Mouse (Mus musculus): ENCODE measurements around the gene Cdkn2d. TPM values are rescaled to one million over a fixed set of nuclear protein-coding genes. Genes with fewer than 3 reads are reported as not detected.

Cdkn2d gene
- 134 and 138 TPM in 2 replicates for total RNA-seq (2023)

GRCm38 (mm10) chr9:21291022-21291787 is at the start of gene Cdkn2d:
TSS of gene Cdkn2d (minus strand) at chr9:21291407.

GRCm38 (mm10) chr9:21320619-21321512 is 29.7 kb upstream of the Cdkn2d start, which contains the start of gene Slc44a2:
TSS of gene Slc44a2 (plus strand) at chr9:21320698.

GRCm38 (mm10) chr9:21312134-21312533 is 20.9 kb upstream of the Cdkn2d start, which contains the start of gene Ap1m2:
TSS of gene Ap1m2 (minus strand) at chr9:21312337.

GRCm38 (mm10) chr9:21287571-21288402 is 3.4 kb downstream of the Cdkn2d start, which contains the start of gene Kri1:
TSS of gene Kri1 (minus strand) at chr9:21287969.

GRCm38 (mm10) chr9:21265000-21265561 is 26.1 kb downstream of the Cdkn2d start, which contains the start of gene Atg4d:
TSS of gene Atg4d (plus strand) at chr9:21265293.

GRCm38 (mm10) chr9:21248326-21248725 is 42.9 kb downstream of the Cdkn2d start, which contains the start of gene S1pr5:
TSS of gene S1pr5 (minus strand) at chr9:21248443.

GRCm38 (mm10) chr9:21238733-21239464 is 52.3 kb downstream of the Cdkn2d start, which contains the start of gene Keap1:
TSS of gene Keap1 (minus strand) at chr9:21239361.

Other genes starting within 250 kb of the Cdkn2d start
- 1.2 TPM in 1 of 2 replicates, not detected in the other for gene Zglp1, start 224.3 kb downstream of the Cdkn2d start, total RNA-seq (2023)
- 0.51 and 0.82 TPM in 2 replicates for gene Gm49373, start 218.3 kb downstream of the Cdkn2d start, total RNA-seq (2023)
- gene Fdx1l, start 217.8 kb downstream of the Cdkn2d start, total RNA-seq (2023): 5.1 and 13.1 TPM in 2 replicates
- 2.6 and 6.7 TPM in 2 replicates for gene Gm38431, start 199.4 kb downstream of the Cdkn2d start, total RNA-seq (2023)
- gene Raver1, start 199.4 kb downstream of the Cdkn2d start, total RNA-seq (2023): 46.4 and 48.2 TPM in 2 replicates
- 36.5 and 51.5 TPM in 2 replicates for gene Tyk2, start 160.2 kb downstream of the Cdkn2d start, total RNA-seq (2023)
- gene Cdc37, start 141.4 kb downstream of the Cdkn2d start, total RNA-seq (2023): 67.0 and 69.7 TPM in 2 replicates
- 4.1 and 5.6 TPM in 2 replicates for gene Pde4a, start 125.7 kb downstream of the Cdkn2d start, total RNA-seq (2023)
- 22.5 and 23.8 TPM in 2 replicates for gene Keap1, start 52.0 kb downstream of the Cdkn2d start, total RNA-seq (2023)
- gene S1pr5, start 43.0 kb downstream of the Cdkn2d start, total RNA-seq (2023): 0.98 and 1.0 TPM in 2 replicates
- gene Atg4d, start 26.1 kb downstream of the Cdkn2d start, total RNA-seq (2023): 42.8 and 57.4 TPM in 2 replicates
- 85.9 and 120 TPM in 2 replicates for gene Kri1, start 3.4 kb downstream of the Cdkn2d start, total RNA-seq (2023)
- gene Ap1m2, start 20.9 kb upstream of the Cdkn2d start, total RNA-seq (2023): 3.1 and 4.9 TPM in 2 replicates
- gene Slc44a2, start 29.3 kb upstream of the Cdkn2d start, total RNA-seq (2023): 108 and 125 TPM in 2 replicates
- gene Ilf3, start 76.5 kb upstream of the Cdkn2d start, total RNA-seq (2023): 44.6 and 51.6 TPM in 2 replicates
- gene Qtrt1, start 120.4 kb upstream of the Cdkn2d start, total RNA-seq (2023): 26.3 and 30.6 TPM in 2 replicates
- 246 and 306 TPM in 2 replicates for gene Dnm2, start 133.5 kb upstream of the Cdkn2d start, total RNA-seq (2023)
- 4.2 and 5.8 TPM in 2 replicates for gene Tmed1, start 218.8 kb upstream of the Cdkn2d start, total RNA-seq (2023)
- 229 and 277 TPM in 2 replicates for gene AB124611, start 234.8 kb upstream of the Cdkn2d start, total RNA-seq (2023)

Measured in neutrophil, adult 65 days (primary cell).